Mouse (Mus musculus) midbrain, embryonic 15.5 days (tissue): ENCODE data around the gene Chst8. TPM values are rescaled to one million over a fixed set of nuclear protein-coding genes. Genes with fewer than 3 reads are reported as not detected.

Experiments used
- ATAC-seq: fragments of 200-750 bp; cut with Nextera tagmentation; replicated peaks from 2 replicates; pipeline ENCODE4 v1.8.0; 2017; ENCODE audit warnings: moderate TSS enrichment
- H3K27ac ChIP-seq: fragments of 300-500 bp; sonication (generic); 2 replicates; pipeline ENCODE4 v1.5.1; 2015; ENCODE audit warnings: mild to moderate bottlenecking, inconsistent platforms
- H3K27me3 ChIP-seq: fragments of 300-500 bp; sonication (generic); replicated peaks from 2 replicates; pipeline ENCODE4 v1.6.1; 2015; ENCODE audit warnings: inconsistent platforms
- H3K36me3 ChIP-seq: fragments of 300-500 bp; sonication (generic); replicated peaks from 2 replicates; pipeline ENCODE4 v1.6.1; 2015; ENCODE audit warnings: inconsistent platforms
- H3K4me1 ChIP-seq: fragments of 300-500 bp; sonication (generic); 2 replicates; pipeline ENCODE4 v1.6.1; 2015; ENCODE audit warnings: inconsistent platforms
- H3K4me2 ChIP-seq: fragments of 300-500 bp; sonication (generic); 2 replicates; pipeline ENCODE4 v1.6.1; 2015; ENCODE audit warnings: inconsistent platforms, mild to moderate bottlenecking, moderate library complexity
- H3K4me3 ChIP-seq: fragments of 300-500 bp; sonication (generic); 2 replicates; pipeline ENCODE4 v1.5.1; 2015; ENCODE audit warnings: mild to moderate bottlenecking, inconsistent platforms
- H3K9ac ChIP-seq: fragments of 300-500 bp; sonication (generic); 2 replicates; pipeline ENCODE4 v1.6.1; 2015; ENCODE audit warnings: mild to moderate bottlenecking, inconsistent platforms
- H3K9me3 ChIP-seq: fragments of 300-500 bp; sonication (generic); 2 replicates; pipeline ENCODE4 v1.6.1; 2016; ENCODE audit warnings: inconsistent platforms
- WGBS: fragments of 180-500 bp; shearing (Covaris S2); methylation state at CpG from one replicate; pipeline ENCODE4 v1.1.7; 2015; ENCODE audit warnings: mixed read lengths; 5-methylcytosine and 5-hydroxymethylcytosine counted together
- polyA plus RNA-seq: library from polyadenylated mRNA; unstranded; fragments of >200 nt; fragmentation: Nextera tagmentation; extraction: Ambion mirVana; gene quantifications from 2 replicates; pipeline ENCODE4 v1.2.1, GENCODE M21; 2015

The Chst8 gene
- polyA plus RNA-seq, 1 experiment from 2014 or later = 17.1 TPM

GRCm38 (mm10) chr7:34820554-34820953, 8.0 kb upstream of the Chst8 start:
- ATAC-seq = peak; percentile 77; the same call in 1 of the 2 replicates

GRCm38 (mm10) chr7:34819796-34820195, 7.3 kb upstream of the Chst8 start:
- H3K27me3 ChIP-seq = no peaks in the 10 kb centered on the region
- H3K9me3 ChIP-seq = no peaks in the 10 kb centered on the region
- H3K4me1 ChIP-seq = peaks cover 6% of the 10 kb centered on the region
- H3K4me2 ChIP-seq = no peak overlapping the region
- no peak overlapping the region for H3K27ac ChIP-seq
- H3K36me3 ChIP-seq = no peaks in the 10 kb centered on the region
- H3K4me3 ChIP-seq = no peak overlapping the region
- no peak overlapping the region for H3K9ac ChIP-seq
- ATAC-seq = no peak
- WGBS = 89% methylated on average over 18 of the region's 18 CpGs

More at GRCm38 (mm10) chr7:34820554-34820953, 8.0 kb upstream of the Chst8 start:
- Histone ChIP-seq H3K4me1 (peaks cover 6% of the 10 kb centered on the region), H3K4me2 (no peak overlapping the region), H3K36me3 (no peaks in the 10 kb centered on the region), H3K9ac (no peak overlapping the region), H3K9me3 (no peaks in the 10 kb centered on the region), H3K27ac (no peak overlapping the region), H3K27me3 (no peaks in the 10 kb centered on the region), H3K4me3 (no peak overlapping the region)
- 22% methylated on average over 6 of the region's 6 CpGs for WGBS

- peaks cover 6% of the 10 kb centered on the region for H3K4me1 ChIP-seq
- 0 out of 2 replicates have a peak, but pooled peaks cover 6% of the 10 kb centered on the region for H3K27me3 ChIP-seq
- 54% methylated on average over 5 of the region's 5 CpGs for WGBS
- H3K27ac ChIP-seq = no peak overlapping the region
- H3K9me3 ChIP-seq = no peaks in the 10 kb centered on the region
- no peak for ATAC-seq
- no peak overlapping the region for H3K4me2 ChIP-seq
- H3K36me3 ChIP-seq = no peaks in the 10 kb centered on the region
- H3K9ac ChIP-seq = no peak overlapping the region
- no peak overlapping the region for H3K4me3 ChIP-seq
These were observed 6.1 kb upstream of the Chst8 start for GRCm38 (mm10) chr7:34818660-34819059.

GRCm38 (mm10) chr7:34816981-34817380, 4.5 kb upstream of the Chst8 start:
- H3K9ac ChIP-seq = no peak overlapping the region
- 90% methylated on average over 7 of the region's 7 CpGs for WGBS
- H3K9me3 ChIP-seq = no peaks in the 10 kb centered on the region
- H3K27ac ChIP-seq = no peak overlapping the region
- no peaks in the 10 kb centered on the region for H3K36me3 ChIP-seq
- no peak for ATAC-seq
- H3K4me1 ChIP-seq = peaks cover 14% of the 10 kb centered on the region
- H3K27me3 ChIP-seq = peaks cover 13% of the 10 kb centered on the region; the same call in 1 of the 2 replicates
- no peak overlapping the region for H3K4me3 ChIP-seq
- no peak overlapping the region for H3K4me2 ChIP-seq

GRCm38 (mm10) chr7:34814801-34815200, 2.3 kb upstream of the Chst8 start:
- H3K27ac ChIP-seq = no peak overlapping the region
- ATAC-seq = no peak
- peaks cover 24% of the 10 kb centered on the region for H3K4me1 ChIP-seq
- H3K4me3 ChIP-seq = no peak overlapping the region
- no peaks in the 10 kb centered on the region for H3K9me3 ChIP-seq
- H3K4me2 ChIP-seq = no peak overlapping the region
- no peaks in the 10 kb centered on the region for H3K36me3 ChIP-seq
- WGBS = 63% methylated on average over 3 of the region's 3 CpGs
- H3K9ac ChIP-seq = no peak overlapping the region
- peaks cover 29% of the 10 kb centered on the region for H3K27me3 ChIP-seq

DNA sequence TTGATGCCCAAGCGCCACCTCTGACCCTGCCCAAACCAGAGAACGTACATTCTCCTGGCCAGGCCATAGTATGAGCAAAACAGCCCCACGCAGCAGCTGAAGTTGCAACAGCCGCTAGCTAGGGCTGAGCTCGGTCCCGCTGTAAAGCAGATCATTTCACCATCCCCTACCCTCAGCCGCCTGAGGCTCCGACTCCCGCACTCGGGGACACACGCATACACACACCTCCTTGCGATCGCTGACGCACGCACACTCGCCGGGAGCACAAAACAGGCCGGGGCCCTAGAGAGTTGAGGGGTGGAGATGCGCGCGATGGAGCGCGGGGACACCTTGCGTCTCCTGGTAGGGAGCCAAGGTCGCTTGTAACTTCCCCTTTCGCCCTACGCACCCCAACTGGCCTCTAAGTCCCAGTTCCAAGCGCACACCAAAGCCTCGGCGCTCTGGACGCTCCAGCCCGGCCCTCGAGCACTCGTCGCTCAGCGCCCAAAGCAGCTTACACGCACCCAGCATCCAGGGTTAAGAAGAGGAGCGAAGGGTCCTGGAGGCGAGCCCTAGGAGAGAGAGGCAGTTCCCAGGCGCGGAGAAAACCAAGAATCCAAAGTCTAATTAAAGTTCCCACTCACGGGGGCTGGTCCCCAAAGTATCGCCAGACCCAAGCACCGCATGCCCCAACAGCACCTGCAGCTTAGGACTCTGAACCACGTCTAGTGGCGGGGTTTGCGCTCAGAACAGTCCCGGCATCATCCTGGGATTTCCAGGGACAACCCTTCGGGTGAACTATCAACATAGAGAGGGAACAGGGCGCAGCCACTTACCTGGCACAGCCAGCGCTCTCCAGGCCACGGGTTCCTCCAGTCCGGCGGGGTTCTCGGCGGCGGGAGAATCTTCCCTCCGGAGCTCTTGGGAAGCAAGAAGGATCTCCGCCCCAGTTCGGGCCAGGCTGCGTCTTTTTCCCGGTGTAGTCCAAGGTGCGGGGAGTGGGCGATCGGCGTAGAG, 682 bp downstream of the Chst8 start:
- Histone ChIP-seq H3K27ac (peak overlapping the region; percentile 16), H3K9me3 (no peaks in the 10 kb centered on the region), H3K27me3 (peaks cover 32% of the 10 kb centered on the region), H3K4me3 (peak overlapping the region; percentile 57), H3K4me1 (peaks cover 36% of the 10 kb centered on the region), H3K9ac (peak overlapping the region; percentile 42), H3K4me2 (peak overlapping the region; percentile 87), H3K36me3 (no peaks in the 10 kb centered on the region)
- peak; percentile 46 for ATAC-seq
- WGBS = under 1% methylated on average over 66 of the region's 66 CpGs

GRCm38 (mm10) chr7:34811060-34811459, 1.5 kb downstream of the Chst8 start:
- Histone ChIP-seq H3K9ac (peak overlapping the region; percentile 42), H3K4me1 (peaks cover 39% of the 10 kb centered on the region), H3K27me3 (peaks cover 32% of the 10 kb centered on the region), H3K4me2 (peak overlapping the region; percentile 87), H3K4me3 (peak overlapping the region; percentile 57), H3K27ac (no peak overlapping the region), H3K36me3 (no peaks in the 10 kb centered on the region), H3K9me3 (no peaks in the 10 kb centered on the region)
- ATAC-seq = no peak
- 3% methylated on average over 10 of the region's 10 CpGs for WGBS

DNA sequence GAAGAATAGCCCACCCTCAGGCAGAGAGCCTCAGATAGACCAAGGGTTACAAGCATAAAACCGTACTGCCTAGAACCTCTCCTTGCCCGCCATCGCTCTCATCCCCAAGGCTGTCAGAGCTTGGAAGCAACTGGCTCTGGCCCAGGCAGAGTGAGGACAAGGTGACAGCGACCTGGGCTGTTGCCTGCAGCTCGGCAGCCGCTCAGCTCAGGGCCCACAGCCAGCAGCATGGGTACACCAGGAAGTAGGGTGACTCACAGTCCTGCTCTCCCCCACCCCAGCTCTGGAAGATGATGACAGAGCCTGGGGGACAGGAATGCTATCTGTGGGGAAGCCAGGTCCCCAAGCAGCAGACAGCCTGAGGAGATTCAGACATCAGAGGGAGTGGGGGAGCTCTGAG, 6.2 kb downstream of the Chst8 start:
- Histone ChIP-seq H3K36me3 (no peaks in the 10 kb centered on the region), H3K9ac (no peak overlapping the region), H3K4me3 (no peak overlapping the region), H3K27ac (no peak overlapping the region), H3K4me1 (peaks cover 34% of the 10 kb centered on the region), H3K4me2 (no peak overlapping the region), H3K27me3 (peaks cover 12% of the 10 kb centered on the region), H3K9me3 (no peaks in the 10 kb centered on the region)
- no peak for ATAC-seq
- 71% methylated on average over 6 of the region's 6 CpGs for WGBS

- 89% methylated on average over 3 of the region's 3 CpGs for WGBS
These were observed 6.8 kb downstream of the Chst8 start for GRCm38 (mm10) chr7:34805691-34806205.

DNA sequence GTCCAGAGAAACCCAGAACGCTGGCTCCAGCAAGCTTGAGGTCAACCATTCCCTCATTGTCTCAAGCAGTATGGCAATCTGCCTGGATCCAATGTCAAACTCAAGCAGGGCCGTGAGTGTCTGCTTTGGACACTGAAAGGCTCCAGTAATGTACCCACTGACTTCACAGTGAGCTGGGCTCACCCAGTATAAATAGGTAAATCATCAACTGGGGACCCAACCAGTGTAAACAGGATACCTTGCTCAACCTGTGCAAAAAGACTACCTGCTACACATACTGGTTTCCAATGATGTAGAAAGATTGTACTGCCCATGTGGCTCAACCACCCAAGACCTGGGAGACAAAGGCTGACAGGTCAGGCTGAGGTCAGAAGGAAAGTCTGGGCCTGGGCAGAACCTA, 7.5 kb downstream of the Chst8 start:
- 90% methylated on average over 2 of the region's 2 CpGs for WGBS
- H3K4me3 ChIP-seq = no peak overlapping the region
- ATAC-seq = no peak
- peaks cover 29% of the 10 kb centered on the region for H3K4me1 ChIP-seq
- H3K9me3 ChIP-seq = no peaks in the 10 kb centered on the region
- no peak overlapping the region for H3K4me2 ChIP-seq
- 0 out of 2 replicates have a peak, but pooled peaks cover 4% of the 10 kb centered on the region for H3K27me3 ChIP-seq
- H3K36me3 ChIP-seq = no peaks in the 10 kb centered on the region
- no peak overlapping the region for H3K27ac ChIP-seq
- H3K9ac ChIP-seq = no peak overlapping the region

More at GRCm38 (mm10) chr7:34805691-34806205, 6.8 kb downstream of the Chst8 start:
- Histone ChIP-seq H3K27me3 (peaks cover 7% of the 10 kb centered on the region; the same call in 1 of the 2 replicates), H3K27ac (no peak overlapping the region), H3K9me3 (no peaks in the 10 kb centered on the region), H3K4me2 (no peak overlapping the region), H3K4me1 (peaks cover 28% of the 10 kb centered on the region), H3K36me3 (no peaks in the 10 kb centered on the region), H3K9ac (no peak overlapping the region), H3K4me3 (no peak overlapping the region)
- ATAC-seq = no peak

GRCm38 (mm10) chr7:34799950-34800511, 12.5 kb downstream of the Chst8 start:
- Histone ChIP-seq H3K9ac (no peak overlapping the region), H3K9me3 (no peaks in the 10 kb centered on the region), H3K4me3 (no peak overlapping the region), H3K4me1 (peaks cover 37% of the 10 kb centered on the region), H3K36me3 (no peaks in the 10 kb centered on the region), H3K27ac (no peak overlapping the region), H3K4me2 (no peak overlapping the region; the same call in 1 of the 2 replicates), H3K27me3 (no peaks in the 10 kb centered on the region)
- 40% methylated on average over 13 of the region's 13 CpGs for WGBS
- ATAC-seq = no peak

DNA sequence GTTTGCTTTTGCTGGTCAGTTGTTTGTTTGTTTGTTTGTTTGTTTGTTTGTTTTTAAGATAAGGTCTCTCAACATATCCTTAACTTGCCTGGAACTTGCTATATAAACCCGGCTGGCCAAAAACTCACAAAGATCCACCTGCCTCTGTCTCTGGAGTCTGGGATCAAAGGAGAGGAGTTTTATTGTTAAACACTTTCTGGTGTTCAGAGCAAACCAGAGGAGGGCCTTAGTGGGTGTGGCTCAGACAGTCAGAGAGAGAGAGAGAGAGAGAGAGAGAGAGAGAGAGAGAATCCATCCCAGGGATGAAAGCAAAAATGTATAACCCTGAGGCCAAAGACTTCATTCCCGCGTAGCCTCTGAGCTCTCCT, 13.1 kb downstream of the Chst8 start:
- Histone ChIP-seq H3K9ac (no peak overlapping the region), H3K4me3 (no peak overlapping the region), H3K4me1 (peaks cover 30% of the 10 kb centered on the region), H3K4me2 (no peak overlapping the region), H3K36me3 (no peaks in the 10 kb centered on the region), H3K27me3 (no peaks in the 10 kb centered on the region), H3K9me3 (no peaks in the 10 kb centered on the region), H3K27ac (no peak overlapping the region)
- ATAC-seq = no peak
- 15% methylated on average over 3 of the region's 3 CpGs for WGBS
